Mouse (Mus musculus) heart, postnatal 36 days (tissue): ENCODE data around the gene Slco4c1. TPM values are rescaled to one million over a fixed set of nuclear protein-coding genes. Genes with fewer than 3 reads are reported as not detected.

Experiments used
- DNase-seq, 2 experiments: peaks; one replicate each; pipeline ENCODE4 v3.0.0; 2021 to 2022
- intact Hi-C: fragments of 180-260 bp; cut with DNase I; formaldehyde crosslinking; loops from one replicate; pipeline ENCODE4 v1.15.1; 2025
- total RNA-seq, 2 experiments: library from RNA; stranded (reverse); gene quantifications; 2 replicates each; pipeline ENCODE4 v1.2.3; 2021

Gene Slco4c1
- not detected for total RNA-seq

DNA sequence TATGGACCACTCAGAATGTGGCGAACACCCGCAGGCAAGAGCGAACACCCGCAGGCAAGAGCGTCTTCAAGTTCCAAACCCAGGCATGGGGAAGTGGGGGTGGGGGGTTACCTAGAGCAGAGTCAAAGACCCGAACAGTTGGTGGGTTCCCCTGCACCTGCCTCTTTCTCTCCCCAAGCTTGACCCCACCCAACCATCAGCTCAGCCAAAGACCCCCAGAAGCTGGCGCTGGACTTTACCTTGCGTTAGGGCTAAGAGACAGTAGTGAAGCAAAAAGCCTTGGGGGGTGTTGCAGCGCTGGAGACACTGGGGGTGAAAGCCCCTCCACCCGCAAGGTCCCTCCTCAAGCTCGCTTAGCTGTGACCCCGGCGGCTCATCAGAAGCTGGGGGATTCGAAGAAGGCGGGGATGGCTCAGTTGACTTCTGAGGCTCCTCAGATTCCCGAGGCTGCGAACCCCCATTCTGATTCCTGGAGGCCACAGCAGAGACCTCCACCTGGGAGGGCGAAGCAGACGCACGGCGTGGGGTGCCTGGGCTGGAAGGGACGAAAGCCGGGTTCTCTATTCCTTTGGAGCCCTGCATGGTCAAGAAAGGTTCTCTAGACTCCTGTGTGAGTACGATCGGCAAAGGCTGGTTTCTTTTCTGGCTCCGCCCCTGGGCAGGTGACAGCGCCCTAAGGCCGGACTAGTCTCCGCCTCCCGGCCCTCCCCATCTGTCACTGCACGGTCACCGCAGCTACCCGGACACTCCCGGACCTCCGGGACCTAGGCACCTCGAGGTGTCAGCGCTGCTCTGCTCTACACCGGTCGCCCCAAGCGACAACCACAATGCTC is at the start of gene Slco4c1:
TSS of gene Slco4c1 (minus strand) at position 644 of the 833 bp plus-strand sequence.
- no peak for DNase-seq

DNA sequence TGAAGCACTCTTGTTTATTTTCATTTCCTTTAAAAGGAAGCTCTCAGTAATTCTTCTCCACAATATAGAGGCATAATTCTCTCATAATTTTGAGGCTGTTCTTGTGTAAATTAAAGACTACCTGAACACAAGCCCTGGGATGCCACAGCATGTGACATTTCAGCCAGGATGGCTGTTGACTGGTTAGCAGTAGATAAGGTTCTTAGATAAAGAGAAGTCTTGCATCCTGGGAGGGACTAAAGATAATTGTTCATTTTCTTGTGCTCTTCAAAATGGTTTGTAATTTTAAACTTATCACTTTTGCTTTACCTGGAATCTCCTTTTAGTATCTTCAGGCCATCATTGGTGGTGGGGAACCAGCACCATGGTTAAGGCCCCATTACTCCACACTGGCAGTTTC is 45.4 kb upstream of the Slco4c1 start:
- intact Hi-C loops: no loop called here

More for the DNA sequence above, at the start of gene Slco4c1:
- intact Hi-C loops: no loop called here

DNA sequence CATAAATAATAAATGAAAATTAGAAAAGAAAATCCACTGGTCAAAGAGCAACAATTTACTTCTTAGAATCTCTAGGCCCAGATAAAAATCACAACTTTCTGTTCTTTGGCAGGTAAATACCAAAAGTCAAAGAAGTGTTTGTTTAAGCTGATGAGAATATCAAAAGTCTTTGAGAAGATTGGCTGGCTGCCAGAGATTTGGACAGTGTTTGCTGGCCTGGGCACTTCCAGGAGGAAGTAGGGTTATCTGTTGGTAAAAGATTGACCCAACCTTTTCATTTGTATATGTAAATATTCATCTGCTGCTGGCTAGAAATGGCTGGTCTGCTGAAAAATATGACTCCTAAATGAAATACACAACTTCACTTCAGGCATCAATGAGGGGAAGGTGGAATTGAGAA is 11.8 kb upstream of the Slco4c1 start:
- intact Hi-C loops: no loop called here
- DNase-seq: no peak

More for the DNA sequence above, 45.4 kb upstream of the Slco4c1 start:
- DNase-seq: no peak

DNA sequence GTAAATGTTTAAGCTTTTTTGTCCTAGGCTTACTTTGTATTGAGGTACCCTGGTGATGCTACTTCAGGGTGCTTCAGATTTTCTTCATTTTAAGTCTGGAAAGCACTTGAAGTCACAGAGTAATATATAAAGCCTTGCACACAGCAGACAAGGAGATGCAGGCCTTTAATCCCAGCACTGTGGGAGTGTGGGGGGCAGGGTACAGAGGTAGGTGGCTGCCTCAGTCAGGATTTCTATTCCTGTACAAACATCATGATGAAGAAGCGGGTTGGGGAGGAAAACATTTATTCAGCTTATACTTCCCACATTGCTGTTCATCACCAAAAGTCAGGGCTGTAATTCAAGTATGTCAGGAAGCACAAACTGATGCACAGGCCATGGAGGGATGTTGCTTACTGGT is 6.6 kb upstream of the Slco4c1 start:
- intact Hi-C loops: no loop called here
- DNase-seq: no peak

DNA sequence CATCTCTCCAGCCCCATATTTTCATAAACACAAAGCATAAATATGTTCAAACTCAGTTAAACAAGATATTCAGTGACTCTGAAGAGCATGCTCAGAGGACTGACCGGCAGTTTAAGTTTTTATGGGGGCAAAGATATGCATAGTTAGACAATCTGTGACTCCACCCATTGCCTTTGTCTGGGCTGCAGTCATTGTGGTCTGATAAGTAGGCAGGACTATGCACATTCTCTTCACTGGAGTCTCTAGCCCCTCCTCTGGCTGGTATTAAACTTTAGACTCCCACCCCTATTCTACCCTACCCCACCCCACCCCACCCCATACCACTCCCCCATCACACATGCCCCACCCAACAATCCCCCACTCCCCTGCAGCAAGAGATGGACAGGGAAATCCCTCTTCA is 4.1 kb upstream of the Slco4c1 start:
- DNase-seq: no peak
- intact Hi-C loops: no loop called here

DNA sequence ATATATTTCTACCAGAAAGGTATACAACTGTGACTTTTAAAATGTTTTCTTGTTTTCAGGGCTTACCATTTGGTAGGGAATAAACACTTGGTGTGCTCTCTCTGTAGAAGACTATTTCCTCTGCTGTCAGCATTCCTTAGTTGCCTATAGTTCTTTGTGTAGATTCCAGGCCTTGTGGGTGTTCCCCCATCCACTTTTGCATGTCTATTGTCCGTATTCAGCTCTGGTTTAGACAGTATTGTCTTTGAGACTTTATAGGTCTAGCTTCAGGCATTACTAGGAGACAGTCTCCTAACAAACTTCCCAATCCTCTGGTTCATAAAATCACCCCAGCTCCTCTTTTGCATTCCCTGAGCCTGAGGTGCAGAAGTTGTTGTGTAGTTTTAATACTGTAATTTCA is 2.7 kb upstream of the Slco4c1 start:
- intact Hi-C loops: no loop called here
- no peak for DNase-seq

DNA sequence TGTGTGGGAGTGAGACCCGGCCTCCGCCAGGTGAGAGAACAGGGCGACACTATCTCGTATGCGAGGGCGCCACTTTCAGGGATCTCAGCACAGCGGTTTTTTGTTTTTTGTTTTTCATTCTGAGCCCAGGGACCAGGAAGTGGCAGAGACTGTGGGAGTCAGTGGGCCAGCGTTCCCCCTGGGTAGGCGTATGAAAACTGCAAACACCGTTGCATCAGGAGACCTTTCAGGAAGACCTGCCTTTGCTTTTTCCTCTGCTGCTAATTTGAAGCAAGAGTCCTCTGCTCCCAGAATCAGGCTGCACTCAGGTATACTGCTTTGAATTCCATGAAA is 356 bp upstream of the Slco4c1 start:
- intact Hi-C loops: no loop called here
- DNase-seq: no peak

DNA sequence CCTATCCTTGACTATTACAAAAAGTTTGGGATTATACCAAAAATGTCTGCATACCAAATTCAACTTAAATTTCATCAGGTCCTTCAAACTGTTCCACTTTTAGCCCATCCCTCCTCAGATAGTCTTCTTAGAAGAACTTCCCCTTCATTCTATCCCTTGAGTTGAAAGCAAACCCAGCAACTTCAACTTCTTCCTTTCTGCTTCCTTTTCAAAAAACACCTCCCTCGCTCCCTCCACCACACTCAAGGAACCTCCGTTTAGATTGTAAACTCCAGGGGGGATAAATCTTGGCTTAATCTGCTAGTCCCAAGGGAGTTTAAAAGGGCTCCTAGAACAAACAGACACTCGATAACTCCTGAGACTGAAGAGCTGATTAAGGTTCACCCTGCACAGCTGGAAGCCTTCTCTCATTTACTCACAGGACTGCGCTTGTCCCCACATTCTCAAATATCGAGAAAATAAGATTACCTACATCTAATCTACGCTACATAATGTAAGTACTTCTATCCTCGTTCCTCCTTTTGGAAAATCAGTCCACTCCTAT is 1.1 kb downstream of the Slco4c1 start:
- no peak for DNase-seq
- intact Hi-C loops: no loop called here

DNA sequence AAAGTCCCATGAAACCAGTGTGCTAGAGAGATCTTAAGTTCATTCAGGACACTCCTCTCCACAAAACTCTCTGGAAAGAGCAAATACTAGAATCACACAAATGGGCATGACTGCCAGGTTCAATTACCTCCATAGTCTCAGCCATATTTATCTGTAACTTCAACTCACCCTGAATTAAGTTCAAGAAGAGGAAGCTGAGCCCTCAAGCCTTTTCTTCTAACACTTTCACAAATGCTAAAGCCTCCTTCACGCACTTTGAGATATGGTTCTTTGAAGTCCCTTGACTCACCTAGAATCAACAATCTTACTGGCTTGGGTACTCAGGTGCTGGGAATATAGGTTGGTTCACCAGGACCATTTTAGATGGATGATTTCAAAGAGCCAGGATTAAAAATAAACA is 3.2 kb downstream of the Slco4c1 start:
- no peak for DNase-seq
- intact Hi-C loops: no loop called here

DNA sequence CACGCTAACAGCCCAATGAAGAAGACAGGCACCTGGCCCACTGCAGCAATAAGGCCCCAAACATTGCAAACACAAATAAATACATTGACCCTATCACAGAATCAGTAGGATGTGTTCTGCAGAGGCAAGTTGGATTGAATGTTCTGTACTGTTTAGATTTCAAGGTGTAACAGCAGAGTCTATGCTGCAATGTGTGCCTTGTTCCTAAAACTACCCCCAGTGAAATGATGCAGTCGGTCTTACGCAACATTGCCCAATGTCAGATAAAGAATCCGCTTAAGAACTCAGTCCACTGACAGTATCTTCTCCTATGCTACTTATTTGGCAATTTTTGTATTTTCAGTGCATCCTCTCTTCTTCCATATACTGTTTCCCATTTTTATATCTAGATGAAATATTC is 6.0 kb downstream of the Slco4c1 start:
- intact Hi-C loops: no loop called here
- no peak for DNase-seq

DNA sequence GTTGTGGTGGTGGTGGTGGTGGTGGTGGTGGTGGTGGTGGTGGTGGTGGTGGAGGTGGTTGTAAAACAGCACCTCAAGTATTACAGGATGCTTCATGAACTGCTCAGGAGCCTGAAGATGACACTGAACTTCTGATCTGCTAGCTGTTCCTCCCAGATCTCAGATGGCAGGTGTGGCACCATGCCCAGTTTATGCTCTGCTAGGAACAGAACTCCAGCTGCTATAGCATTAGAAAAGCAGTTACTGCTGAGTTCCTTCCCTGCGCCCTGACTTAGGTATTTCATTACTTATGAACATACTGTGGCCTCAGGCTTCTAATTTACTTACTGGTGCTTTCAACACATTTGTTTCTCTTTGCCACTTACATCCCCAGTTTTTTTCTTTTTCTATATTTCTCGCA is 7.9 kb downstream of the Slco4c1 start:
- DNase-seq: no peak
- intact Hi-C loops: no loop called here

DNA sequence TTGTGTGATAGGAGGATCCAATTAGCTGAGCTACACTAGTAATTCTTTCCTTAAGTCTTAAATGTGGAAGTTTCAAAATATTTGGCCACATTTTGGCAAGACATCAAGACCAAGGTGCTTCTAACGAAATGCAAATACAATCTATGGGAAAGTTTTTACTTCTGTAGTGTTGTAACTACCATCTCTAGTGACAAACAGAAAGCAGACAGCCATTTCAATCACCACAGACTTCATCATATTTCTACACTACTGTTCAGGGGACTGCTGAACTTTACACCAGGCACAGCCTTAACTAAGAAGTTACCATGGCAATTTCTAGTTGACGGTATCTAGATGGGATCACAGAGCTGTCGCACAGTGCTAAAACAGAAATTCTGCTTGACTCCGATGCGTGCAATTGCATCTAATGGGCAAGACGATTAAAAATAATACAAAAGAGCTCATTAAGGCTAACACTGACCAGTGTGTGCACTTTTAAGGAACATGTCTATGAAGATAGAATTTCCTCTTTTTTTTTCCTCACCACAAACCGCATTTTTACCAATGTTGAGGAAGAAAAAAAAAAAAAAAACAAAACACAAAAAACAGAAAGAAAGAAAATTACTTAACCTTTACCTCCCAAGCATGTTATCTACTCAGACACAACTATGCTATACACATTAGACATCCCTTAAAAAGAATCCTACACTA is 11.8 kb downstream of the Slco4c1 start:
- intact Hi-C loops: no loop called here
- DNase-seq: no peak

DNA sequence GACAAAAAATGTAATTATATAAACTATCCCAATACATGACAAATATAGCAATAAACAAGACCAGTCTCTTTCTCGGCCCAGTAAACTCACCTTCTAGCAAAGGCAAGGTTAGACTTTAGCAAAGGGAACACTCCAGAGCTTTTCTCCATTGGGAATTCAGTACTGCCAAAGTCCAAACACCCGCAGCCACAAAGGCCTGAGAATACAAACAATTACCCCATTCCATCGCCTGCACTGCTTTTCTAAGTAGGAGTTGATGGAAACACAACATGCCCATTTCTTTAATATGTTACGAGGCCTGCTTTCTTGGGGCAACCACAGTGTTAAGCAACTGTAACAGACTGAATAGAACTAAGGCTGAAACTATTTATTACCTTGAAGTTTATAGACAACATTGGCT is 18.4 kb downstream of the Slco4c1 start:
- intact Hi-C loops: no loop called here
- DNase-seq: no peak

DNA sequence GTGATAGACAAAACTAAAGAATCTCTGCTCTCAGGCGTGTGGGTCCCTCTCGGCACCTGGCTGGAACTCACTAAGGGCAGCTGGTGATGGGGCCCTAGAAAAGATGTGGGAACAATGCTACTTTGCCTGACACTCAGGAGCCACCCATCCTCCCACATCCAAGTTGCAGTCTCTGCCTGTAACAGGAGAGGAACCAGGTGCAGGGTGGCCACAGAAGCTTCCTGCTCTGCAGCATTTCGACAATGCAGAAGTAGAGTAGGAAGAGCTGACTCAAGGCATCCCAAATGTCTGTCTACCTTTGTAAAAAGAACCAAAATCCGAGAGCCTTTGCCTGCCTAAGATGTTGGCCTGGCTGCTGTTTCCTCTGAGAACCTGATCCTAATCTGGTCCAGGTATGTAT is 22.9 kb downstream of the Slco4c1 start:
- intact Hi-C loops: no loop called here
- no peak for DNase-seq

DNA sequence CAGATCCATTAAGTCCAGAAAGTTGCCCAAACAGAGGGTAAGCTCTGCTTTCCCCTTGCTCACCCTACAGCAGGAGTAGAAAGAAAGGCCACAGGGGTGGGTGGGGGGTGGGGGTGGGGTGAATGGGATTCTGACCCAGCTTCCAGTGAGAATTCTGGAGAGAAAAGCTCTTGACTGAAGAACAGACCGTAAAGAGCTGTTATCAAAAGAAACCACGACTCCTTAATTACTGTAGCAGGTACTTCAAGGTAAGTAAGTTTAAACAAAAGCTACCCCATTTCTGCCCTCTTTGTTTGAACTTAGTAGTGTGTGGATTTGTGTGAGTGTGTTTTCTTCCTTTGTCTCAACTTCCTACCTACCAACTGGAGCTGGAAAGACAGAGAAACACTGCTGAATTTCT is 23.4 kb downstream of the Slco4c1 start:
- DNase-seq: no peak
- intact Hi-C loops: no loop called here

DNA sequence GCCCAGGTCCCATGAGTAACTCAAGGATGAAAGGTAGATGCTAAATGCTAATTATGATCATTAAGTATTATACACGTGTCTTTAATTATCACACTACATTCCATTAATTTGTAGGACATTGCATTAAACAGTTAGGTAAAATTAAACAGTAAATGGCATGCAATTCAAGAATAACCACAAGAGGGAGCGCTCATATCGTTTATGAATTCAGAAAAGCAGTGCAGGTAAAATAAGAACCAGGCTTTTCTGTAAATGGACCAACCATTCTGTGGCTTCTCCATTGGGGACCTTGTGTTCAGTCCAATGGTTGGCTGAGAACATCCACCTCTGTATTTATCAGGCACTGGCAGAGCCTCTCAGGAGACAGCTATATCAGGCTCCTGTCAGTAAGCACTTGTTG is 25.2 kb downstream of the Slco4c1 start:
- DNase-seq: no peak
- intact Hi-C loops: loop anchor here (2.0 kb wide), 1 partner anchor 172 kb away; no protein-coding TSS in a partner anchor

DNA sequence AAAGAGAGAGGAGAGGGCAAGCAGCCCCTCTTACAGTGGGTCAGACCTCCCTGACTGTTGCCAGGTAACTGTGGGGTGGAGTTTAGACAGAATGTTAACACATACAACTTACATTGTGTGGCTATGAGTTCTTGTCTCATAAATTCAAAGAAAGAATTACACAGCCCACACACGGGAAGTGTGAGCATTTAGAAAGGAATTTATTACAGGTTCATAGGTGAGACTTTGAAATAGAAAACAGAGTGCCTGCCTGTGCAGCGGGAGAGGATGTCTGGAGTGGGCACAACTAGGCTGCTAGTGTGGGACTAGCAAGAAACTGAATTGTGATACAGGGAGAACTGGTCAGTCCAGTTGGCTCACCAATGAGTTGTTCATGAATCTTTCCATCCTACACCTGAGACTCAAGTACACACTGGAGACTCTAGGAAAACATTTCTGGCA is 66.7 kb downstream of the Slco4c1 start:
- no peak for DNase-seq
- intact Hi-C loops: no loop called here

DNA sequence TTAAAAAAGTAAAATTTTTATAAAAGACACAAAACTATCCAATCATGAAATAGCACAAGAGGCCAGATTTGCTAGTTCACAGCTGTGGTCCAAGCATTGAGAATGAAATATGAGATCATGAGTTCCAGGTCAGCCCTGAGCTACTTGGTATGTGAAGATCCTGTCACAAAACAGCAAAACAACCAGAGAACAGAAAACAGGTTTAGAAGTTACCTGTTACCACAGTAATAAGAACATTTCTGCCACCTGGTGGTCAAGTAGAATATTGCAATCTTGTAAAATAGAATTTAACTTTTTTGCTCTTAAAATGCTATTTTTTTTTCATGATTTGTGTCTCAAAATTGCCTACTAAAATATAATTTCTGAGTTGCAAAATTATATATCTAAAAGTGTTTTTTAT is 70.4 kb downstream of the Slco4c1 start:
- intact Hi-C loops: no loop called here
- no peak for DNase-seq

DNA sequence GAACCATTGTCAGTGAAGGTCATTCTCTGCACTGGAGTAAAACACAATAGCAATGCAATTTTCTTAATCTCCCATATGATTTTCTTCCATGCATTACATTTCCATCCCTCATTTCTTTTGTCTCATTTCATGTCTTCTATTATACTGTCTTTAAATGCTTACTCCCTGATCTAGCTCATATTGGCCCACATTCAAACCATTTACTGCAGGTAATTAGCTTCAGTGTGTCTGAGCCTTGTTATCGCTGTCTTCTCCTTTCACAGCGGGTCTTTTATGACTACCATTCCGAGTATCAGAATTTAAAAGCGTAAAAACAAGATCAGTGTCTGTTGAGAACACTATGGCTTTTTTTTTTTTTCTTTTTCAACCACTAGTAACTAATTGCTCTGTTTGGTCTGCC is 77.3 kb downstream of the Slco4c1 start:
- intact Hi-C loops: no loop called here

DNA sequence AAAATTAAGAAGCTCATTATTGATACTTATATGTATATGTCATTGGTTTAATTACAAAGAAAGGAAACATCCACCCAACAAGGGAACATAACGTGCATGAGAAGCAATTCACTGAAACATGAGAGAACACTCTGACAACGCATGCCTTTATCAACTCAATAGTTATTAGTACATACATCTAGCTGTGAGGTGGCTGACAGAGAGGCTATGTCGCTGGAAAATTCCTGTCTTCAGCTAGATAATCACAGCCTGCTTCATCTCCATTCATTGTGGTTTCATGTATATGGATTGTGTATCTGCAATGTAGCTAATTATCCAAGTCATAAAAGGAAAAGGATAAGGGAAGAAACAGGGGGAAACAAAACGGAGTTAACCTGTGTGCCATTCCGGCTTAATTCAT is 77.7 kb downstream of the Slco4c1 start:
- DNase-seq: no peak
- intact Hi-C loops: no loop called here

More for the DNA sequence above, 77.3 kb downstream of the Slco4c1 start:
- no peak for DNase-seq

DNA sequence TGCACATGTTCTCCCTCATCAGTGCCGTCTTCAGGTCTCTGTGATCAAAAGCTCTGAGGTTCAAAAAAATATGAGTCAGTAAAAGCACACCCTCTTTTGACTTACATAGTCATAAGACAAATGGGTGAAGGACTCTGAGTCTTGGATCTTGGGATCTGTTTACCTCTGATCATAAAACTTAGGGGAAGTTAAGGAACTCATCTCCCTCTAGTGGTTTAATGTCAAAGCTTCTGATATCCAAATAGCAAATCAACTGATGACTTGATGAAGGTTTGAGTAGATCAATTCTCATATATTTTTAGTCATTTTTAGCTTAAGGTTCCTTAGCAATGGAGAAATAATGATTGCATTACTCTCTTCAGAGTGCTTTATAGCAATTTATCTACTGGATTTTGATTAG is 82.7 kb downstream of the Slco4c1 start:
- DNase-seq: no peak
- intact Hi-C loops: no loop called here

DNA sequence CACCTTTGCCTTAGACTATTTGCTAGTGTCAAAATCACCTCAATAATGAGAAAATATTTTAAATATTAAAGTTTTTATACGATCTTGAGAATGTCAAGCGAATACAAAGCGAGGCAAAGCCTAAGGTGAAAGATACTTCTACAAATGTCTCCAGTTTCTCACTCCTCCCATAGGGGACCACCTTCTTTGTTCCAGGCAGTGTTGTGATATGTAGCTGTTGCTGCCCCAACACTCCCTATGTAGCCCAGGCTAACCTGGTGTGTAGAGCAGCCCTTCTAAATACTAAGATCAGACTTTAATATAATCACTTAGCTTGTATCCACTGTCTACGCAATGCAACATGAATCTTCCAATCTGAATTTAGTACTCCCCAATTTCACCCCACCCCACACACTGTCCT is 97.8 kb downstream of the Slco4c1 start:
- no peak for DNase-seq
- intact Hi-C loops: no loop called here
